Mouse (Mus musculus): ENCODE results near the gene Ggn. TPM values are rescaled to one million over a fixed set of nuclear protein-coding genes. Genes with fewer than 3 reads are reported as not detected.
"Not testable (repeated sequence)": the region's sequence is repeated elsewhere in the genome, so short reads cannot be mapped to it uniquely, and the experiment has no call there.

Gene Ggn
- polyA plus RNA-seq, 1 experiment from 2014 or later, result 0.60 TPM

DNA sequence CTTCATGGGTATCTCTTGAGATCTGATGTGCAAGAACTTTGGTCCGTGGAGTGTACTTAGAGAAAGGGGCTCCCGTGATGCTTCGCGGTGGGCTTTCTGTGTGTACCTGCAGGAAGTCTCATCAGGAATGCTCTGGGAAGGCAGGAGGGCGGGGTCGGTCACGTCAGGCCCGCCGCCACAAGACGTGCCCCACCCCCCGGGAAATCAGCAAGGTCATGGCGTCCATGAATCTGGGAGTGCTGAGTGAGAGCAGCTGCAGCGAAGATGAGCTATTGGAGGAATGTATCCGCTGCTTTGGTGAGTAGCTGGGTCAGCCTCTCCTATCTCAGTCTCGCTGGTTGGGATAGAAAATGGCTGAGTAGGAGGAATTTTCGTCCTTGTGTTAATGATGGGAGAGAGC is 32.6 kb upstream of the Ggn start:
- Histone ChIP-seq H3K9ac (ENCODE audit: low read length) (no peak overlapping the region), H3K36me3 (ENCODE audit: control insufficient read depth, insufficient read depth, low read length) (no peaks in the 10 kb centered on the region), H3K27me3 (ENCODE audit: control insufficient read depth, insufficient read depth, low read length) (peaks cover 4% of the 10 kb centered on the region; the same call in 1 of the 2 replicates), H3K27ac (ENCODE audit: low read depth, low read length) (no peak overlapping the region), H3K4me1 (ENCODE audit: control insufficient read depth, insufficient read depth, low read length) (peaks cover 6% of the 10 kb centered on the region; the same call in 1 of the 2 replicates), H3K9me3 (ENCODE audit: control insufficient read depth, low read length) (no peaks in the 10 kb centered on the region), H3K4me2 (no peak overlapping the region), H3K4me3 (ENCODE audit: low read depth, low read length) (no peak overlapping the region)
- WGBS, result 51% methylated on average over 16 of the region's 16 CpGs
- DNase-seq (ENCODE audit: low spot score, missing footprints), result peak; percentile 26
- ATAC-seq (ENCODE audit: low FRiP score), result no peak

DNA sequence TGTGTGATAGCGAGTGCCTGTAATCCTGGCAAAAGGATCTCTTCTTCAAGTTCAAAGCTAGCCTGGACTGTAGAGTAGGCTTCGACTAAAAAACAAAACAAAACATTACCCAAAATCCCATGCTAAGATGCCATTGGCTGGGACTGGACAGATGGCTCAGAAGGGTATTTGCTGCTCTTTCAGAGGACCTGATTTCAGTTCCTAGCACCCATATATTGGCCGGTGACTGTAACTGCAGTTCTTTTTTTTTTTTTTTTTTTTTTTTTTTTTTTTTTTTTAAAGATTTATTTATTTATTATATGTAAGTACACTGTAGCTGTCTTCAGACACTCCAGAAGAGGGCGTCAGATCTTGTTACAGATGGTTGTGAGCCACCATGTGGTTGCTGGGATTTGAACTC is 30.8 kb upstream of the Ggn start:
- H3K36me3 ChIP-seq (ENCODE audit: control insufficient read depth, insufficient read depth, low read length); H3K4me2 ChIP-seq; DNase-seq (ENCODE audit: low spot score, missing footprints); H3K4me3 ChIP-seq (ENCODE audit: low read depth, low read length); H3K4me1 ChIP-seq (ENCODE audit: control insufficient read depth, insufficient read depth, low read length); H3K9me3 ChIP-seq (ENCODE audit: control insufficient read depth, low read length); H3K9ac ChIP-seq (ENCODE audit: low read length); H3K27ac ChIP-seq (ENCODE audit: low read depth, low read length); ATAC-seq (ENCODE audit: low FRiP score); H3K27me3 ChIP-seq (ENCODE audit: control insufficient read depth, insufficient read depth, low read length): not testable (repeated sequence)
- WGBS, result 92% methylated on average over 3 of the region's 4 CpGs

DNA sequence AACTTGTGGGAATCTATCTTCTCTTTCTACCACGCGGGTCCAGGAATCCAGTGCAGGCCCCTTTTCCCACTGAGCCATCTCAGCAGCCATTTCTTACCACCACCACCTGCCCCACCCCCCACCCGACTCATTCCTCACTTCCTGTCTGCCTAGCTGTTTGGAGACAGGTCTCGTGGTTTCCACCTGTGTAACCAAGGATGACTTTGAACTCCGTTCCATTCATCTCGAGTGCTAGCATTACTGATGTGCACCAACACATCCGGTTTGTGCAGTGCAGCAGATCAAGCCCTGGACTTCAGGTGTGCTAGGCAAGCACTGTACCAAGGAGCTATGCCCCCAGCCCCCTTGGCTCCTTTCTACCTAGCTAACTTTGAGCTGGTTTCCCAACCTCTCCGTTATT is 28.6 kb upstream of the Ggn start:
- Histone ChIP-seq H3K27me3 (ENCODE audit: control insufficient read depth, insufficient read depth, low read length) (no peaks in the 10 kb centered on the region), H3K27ac (ENCODE audit: low read depth, low read length) (no peak overlapping the region), H3K9ac (ENCODE audit: low read length) (no peak overlapping the region), H3K36me3 (ENCODE audit: control insufficient read depth, insufficient read depth, low read length) (no peaks in the 10 kb centered on the region), H3K9me3 (ENCODE audit: control insufficient read depth, low read length) (no peaks in the 10 kb centered on the region), H3K4me1 (ENCODE audit: control insufficient read depth, insufficient read depth, low read length) (no peaks in the 10 kb centered on the region), H3K4me3 (ENCODE audit: low read depth, low read length) (no peak overlapping the region), H3K4me2 (no peak overlapping the region)
- DNase-seq (ENCODE audit: low spot score, missing footprints), result no peak
- ATAC-seq (ENCODE audit: low FRiP score), result no peak
- WGBS, result 86% methylated on average over 8 of the region's 8 CpGs

DNA sequence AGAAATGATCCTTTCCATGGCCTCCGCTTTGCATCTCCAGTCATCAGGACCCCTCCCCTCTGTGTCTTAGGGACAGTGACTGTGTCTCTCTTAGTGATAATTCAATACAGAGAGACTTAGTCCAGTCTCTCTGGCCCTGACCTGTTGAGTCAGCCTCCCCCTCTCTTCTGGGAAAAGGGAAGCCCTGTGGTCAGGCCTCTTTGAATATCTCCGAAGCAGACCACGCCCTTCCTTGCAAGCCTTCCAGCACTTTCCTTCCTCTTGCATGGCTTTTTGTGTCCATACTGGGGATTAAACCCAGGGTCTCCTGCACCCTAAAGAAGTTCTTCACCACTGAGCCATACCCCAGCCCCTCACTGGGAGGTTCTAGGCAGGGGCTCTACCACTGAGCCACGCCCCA is 26.0 kb upstream of the Ggn start:
- Histone ChIP-seq H3K27me3 (ENCODE audit: control insufficient read depth, insufficient read depth, low read length) (no peaks in the 10 kb centered on the region), H3K36me3 (ENCODE audit: control insufficient read depth, insufficient read depth, low read length) (no peaks in the 10 kb centered on the region), H3K4me2 (no peak overlapping the region), H3K9me3 (ENCODE audit: control insufficient read depth, low read length) (no peaks in the 10 kb centered on the region), H3K4me1 (ENCODE audit: control insufficient read depth, insufficient read depth, low read length) (no peaks in the 10 kb centered on the region), H3K4me3 (ENCODE audit: low read depth, low read length) (no peak overlapping the region), H3K27ac (ENCODE audit: low read depth, low read length) (no peak overlapping the region), H3K9ac (ENCODE audit: low read length) (no peak overlapping the region)
- ATAC-seq (ENCODE audit: low FRiP score), result no peak
- DNase-seq (ENCODE audit: low spot score, missing footprints), result no peak
- 89% methylated on average over 4 of the region's 4 CpGs for WGBS

DNA sequence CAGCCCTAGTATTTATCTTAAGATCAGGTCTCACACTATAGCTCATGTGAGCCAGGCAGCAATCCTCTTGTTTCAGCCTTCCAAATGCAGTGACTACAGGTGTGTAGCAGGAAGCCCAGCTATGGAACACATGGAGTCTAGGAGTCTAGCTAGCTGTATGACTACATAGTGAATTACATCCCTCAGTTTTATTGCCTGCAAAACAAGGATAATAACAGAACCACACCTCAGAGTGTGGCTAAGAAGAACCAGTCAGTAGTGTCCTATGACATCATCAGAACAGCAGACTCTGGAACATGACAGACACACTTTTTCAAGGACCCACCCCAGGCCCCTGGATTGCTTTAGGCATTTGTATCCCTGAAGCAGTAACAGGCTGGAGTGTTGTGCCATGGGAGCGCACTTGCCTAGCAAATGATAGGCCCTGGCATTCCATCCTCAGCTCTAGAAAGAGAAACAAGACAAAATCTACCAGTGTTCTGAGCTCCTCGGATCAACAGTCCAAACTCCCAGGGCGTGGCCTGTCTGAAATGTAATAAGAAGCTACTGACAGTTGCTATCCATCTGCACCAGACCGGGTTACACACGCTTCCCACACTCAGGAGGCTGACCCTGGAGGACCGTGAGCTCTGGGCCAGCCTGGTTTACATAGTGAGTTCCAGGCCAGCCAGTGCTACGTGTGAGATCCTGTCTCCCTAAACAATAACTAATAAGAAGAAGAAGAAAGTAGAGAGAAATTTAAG is 23.2 kb upstream of the Ggn start:
- WGBS, result 86% methylated on average over 7 of the region's 7 CpGs
- no peaks in the 10 kb centered on the region for H3K9me3 ChIP-seq (ENCODE audit: control insufficient read depth, low read length)
- ATAC-seq (ENCODE audit: low FRiP score) (no peak), DNase-seq (ENCODE audit: low spot score, missing footprints) (no peak)
- H3K36me3 ChIP-seq (ENCODE audit: control insufficient read depth, insufficient read depth, low read length), result no peaks in the 10 kb centered on the region
- no peaks in the 10 kb centered on the region for H3K4me1 ChIP-seq (ENCODE audit: control insufficient read depth, insufficient read depth, low read length)
- no peaks in the 10 kb centered on the region for H3K27me3 ChIP-seq (ENCODE audit: control insufficient read depth, insufficient read depth, low read length)
- no peak overlapping the region for H3K9ac ChIP-seq (ENCODE audit: low read length)
- no peak overlapping the region for H3K27ac ChIP-seq (ENCODE audit: low read depth, low read length)
- no peak overlapping the region for H3K4me3 ChIP-seq (ENCODE audit: low read depth, low read length)
- no peak overlapping the region for H3K4me2 ChIP-seq

DNA sequence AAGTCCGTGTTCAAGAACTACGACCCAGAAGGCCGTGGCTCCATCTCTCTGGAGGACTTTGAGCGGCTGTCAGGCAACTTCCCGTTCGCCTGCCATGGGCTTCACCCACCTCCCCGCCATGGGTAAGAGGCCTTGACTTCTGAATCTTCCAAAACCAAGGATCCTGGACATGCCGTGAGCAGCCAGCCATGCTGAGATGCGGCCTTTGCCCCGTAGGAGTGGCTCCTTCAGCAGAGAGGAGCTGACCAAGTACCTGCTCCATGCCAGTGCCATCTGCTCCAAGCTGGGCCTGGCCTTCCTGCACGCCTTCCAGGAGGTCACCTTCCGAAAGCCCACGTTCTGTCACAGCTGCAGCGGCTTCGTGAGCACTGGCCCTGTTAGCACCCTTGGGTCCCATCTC is 21.2 kb upstream of the Ggn start:
- ATAC-seq (ENCODE audit: low FRiP score) (no peak), DNase-seq (ENCODE audit: low spot score, missing footprints) (peak; percentile 72)
- Histone ChIP-seq H3K4me1 (ENCODE audit: control insufficient read depth, insufficient read depth, low read length) (no peaks in the 10 kb centered on the region), H3K36me3 (ENCODE audit: control insufficient read depth, insufficient read depth, low read length) (no peaks in the 10 kb centered on the region), H3K9me3 (ENCODE audit: control insufficient read depth, low read length) (no peaks in the 10 kb centered on the region), H3K27ac (ENCODE audit: low read depth, low read length) (no peak overlapping the region), H3K4me3 (ENCODE audit: low read depth, low read length) (no peak overlapping the region), H3K9ac (ENCODE audit: low read length) (no peak overlapping the region), H3K27me3 (ENCODE audit: control insufficient read depth, insufficient read depth, low read length) (no peaks in the 10 kb centered on the region), H3K4me2 (no peak overlapping the region)
- 92% methylated on average over 15 of the region's 15 CpGs for WGBS

DNA sequence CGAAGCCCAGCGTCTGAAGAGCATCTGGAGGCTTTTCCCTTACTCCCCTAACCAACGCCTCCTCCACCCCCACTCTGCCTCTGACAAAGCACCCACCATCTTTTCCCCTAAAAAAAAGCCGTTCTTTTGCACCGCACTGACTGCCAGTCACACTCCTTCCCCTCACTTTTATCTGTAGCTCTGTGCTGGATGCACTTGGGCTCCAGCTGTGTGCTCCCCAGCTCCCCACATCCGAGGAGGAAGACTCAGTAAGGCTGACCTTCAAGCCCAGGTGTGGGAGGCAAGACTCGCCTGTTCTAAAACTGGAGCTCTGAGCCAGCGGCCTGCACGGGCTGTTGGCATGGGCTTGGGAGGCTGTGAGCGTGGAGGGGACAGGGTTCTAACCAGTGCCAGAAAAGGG is 18.5 kb upstream of the Ggn start:
- Histone ChIP-seq H3K4me3 (ENCODE audit: low read depth, low read length) (no peak overlapping the region), H3K9ac (ENCODE audit: low read length) (no peak overlapping the region), H3K27ac (ENCODE audit: low read depth, low read length) (no peak overlapping the region), H3K4me2 (no peak overlapping the region), H3K36me3 (ENCODE audit: control insufficient read depth, insufficient read depth, low read length) (no peaks in the 10 kb centered on the region), H3K27me3 (ENCODE audit: control insufficient read depth, insufficient read depth, low read length) (no peaks in the 10 kb centered on the region), H3K9me3 (ENCODE audit: control insufficient read depth, low read length) (no peaks in the 10 kb centered on the region), H3K4me1 (ENCODE audit: control insufficient read depth, insufficient read depth, low read length) (peaks cover 6% of the 10 kb centered on the region)
- DNase-seq (ENCODE audit: low spot score, missing footprints) (no peak), ATAC-seq (ENCODE audit: low FRiP score) (no peak)
- WGBS, result 70% methylated on average over 10 of the region's 10 CpGs

DNA sequence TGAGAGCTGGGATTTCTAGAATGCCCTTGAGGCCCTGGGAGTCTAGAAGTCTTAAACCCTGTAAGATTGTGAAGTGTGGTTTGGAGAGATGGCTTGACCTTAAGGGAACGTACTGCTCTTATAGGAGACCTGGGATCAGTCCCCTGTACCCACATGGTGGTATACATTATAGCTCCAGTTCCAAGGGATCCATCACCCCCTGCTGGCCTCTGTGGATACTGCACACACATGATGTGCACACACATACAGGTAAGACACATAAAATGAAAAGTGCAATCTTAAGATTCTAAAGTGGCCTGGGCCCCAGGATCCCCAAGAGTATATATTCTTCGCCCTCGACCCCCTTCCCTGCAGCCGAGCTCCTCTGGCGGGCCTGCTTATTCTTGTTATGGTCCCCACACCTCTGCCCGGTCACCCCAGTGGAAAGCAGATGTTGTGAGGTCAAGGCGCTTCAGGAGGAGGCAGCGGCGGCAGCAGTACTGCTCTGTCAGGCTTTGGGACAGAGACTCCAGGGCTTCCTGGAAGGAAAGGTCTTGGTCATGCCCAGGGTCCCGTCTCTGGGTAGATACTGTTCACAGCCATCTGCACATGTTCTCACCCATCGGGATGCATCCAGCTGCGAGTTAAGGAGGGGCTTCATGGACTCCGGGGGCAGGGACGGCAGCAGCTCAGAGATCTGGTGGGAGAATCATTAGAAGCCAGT is 15.8 kb upstream of the Ggn start:
- no peak overlapping the region for H3K27ac ChIP-seq (ENCODE audit: low read depth, low read length)
- peaks cover 9% of the 10 kb centered on the region for H3K4me1 ChIP-seq (ENCODE audit: control insufficient read depth, insufficient read depth, low read length)
- H3K27me3 ChIP-seq (ENCODE audit: control insufficient read depth, insufficient read depth, low read length), result no peaks in the 10 kb centered on the region; the same call in none of the 2 replicates
- WGBS, result 96% methylated on average over 14 of the region's 14 CpGs
- H3K4me2 ChIP-seq, result no peak overlapping the region
- H3K36me3 ChIP-seq (ENCODE audit: control insufficient read depth, insufficient read depth, low read length), result no peaks in the 10 kb centered on the region
- H3K4me3 ChIP-seq (ENCODE audit: low read depth, low read length), result no peak overlapping the region
- no peaks in the 10 kb centered on the region for H3K9me3 ChIP-seq (ENCODE audit: control insufficient read depth, low read length)
- no peak for ATAC-seq (ENCODE audit: low FRiP score)
- DNase-seq (ENCODE audit: low spot score, missing footprints), result no peak
- H3K9ac ChIP-seq (ENCODE audit: low read length), result no peak overlapping the region

DNA sequence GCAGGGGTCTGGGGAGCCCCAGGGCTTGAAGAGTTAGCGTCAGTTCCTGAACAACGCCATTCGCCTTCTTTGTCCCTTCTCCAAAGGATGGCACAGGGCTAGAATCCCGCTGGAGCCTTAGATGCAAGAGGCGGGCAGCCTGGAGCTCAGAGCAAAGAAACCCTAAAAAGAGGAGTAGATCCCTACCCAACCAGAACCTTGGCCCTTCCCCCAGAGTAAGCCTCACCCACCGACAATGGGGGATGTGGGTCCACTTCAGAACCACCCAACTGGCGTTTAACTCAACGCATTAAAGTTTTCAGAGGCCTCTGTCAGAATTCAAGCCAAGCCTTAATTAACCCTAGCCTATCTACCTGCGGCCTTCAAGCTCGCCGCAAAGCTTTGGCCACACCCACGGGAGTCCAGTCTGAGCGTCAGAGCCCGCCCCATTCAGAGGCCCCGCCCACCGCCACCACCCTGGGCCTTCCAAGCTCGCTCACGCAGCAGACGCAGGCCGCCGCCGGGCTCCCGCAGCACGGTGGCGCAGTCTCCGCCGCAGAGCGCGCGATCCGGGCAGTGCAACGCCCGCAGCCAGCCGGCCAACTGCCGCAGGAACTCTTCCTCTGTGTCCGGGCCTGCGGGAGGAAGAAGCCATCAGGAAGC is 14.7 kb upstream of the Ggn start:
- H3K4me1 ChIP-seq (ENCODE audit: control insufficient read depth, insufficient read depth, low read length), result peaks cover 9% of the 10 kb centered on the region
- H3K27ac ChIP-seq (ENCODE audit: low read depth, low read length), result peak overlapping the region; percentile 77
- H3K4me3 ChIP-seq (ENCODE audit: low read depth, low read length), result peak overlapping the region; percentile 77
- 7% methylated on average over 37 of the region's 37 CpGs for WGBS
- H3K4me2 ChIP-seq, result peak overlapping the region; percentile 95
- H3K9me3 ChIP-seq (ENCODE audit: control insufficient read depth, low read length), result no peaks in the 10 kb centered on the region
- no peaks in the 10 kb centered on the region for H3K36me3 ChIP-seq (ENCODE audit: control insufficient read depth, insufficient read depth, low read length)
- peak; percentile 91 for ATAC-seq (ENCODE audit: low FRiP score)
- H3K9ac ChIP-seq (ENCODE audit: low read length), result peak overlapping the region; percentile 74
- DNase-seq (ENCODE audit: low spot score, missing footprints), result no peak
- no peaks in the 10 kb centered on the region; the same call in none of the 2 replicates for H3K27me3 ChIP-seq (ENCODE audit: control insufficient read depth, insufficient read depth, low read length)

Measured in midbrain, embryonic 11.5 days (tissue).